Mouse (Mus musculus) forebrain, postnatal 0 days (tissue): ENCODE results near the gene Aspdh. TPM values are rescaled to one million over a fixed set of nuclear protein-coding genes. Genes with fewer than 3 reads are reported as not detected.

Source experiments
- ATAC-seq: fragments of 200-750 bp; cut with Nextera tagmentation; 2 replicates; pipeline ENCODE4 v1.8.0; 2017; ENCODE audit warnings: mild to moderate bottlenecking, moderate library complexity
- DNase-seq: peaks from one replicate; pipeline ENCODE4 v3.0.0-alpha.2; 2015
- H3K27ac ChIP-seq: fragments of 300-500 bp; sonication (generic); 2 replicates; pipeline ENCODE4 v1.5.1; 2014; ENCODE audit warnings: low read depth, mild to moderate bottlenecking, antibody characterized with exemption, low read length, moderate library complexity, mixed read lengths
- H3K27me3 ChIP-seq: fragments of 300-500 bp; sonication (generic); 2 replicates; pipeline ENCODE4 v1.6.1; 2014; ENCODE audit warnings: mild to moderate bottlenecking, low read length, mixed read lengths; ENCODE audit not compliant: insufficient read depth
- H3K36me3 ChIP-seq: fragments of 300-500 bp; sonication (generic); 2 replicates; pipeline ENCODE4 v1.6.1; 2014; ENCODE audit warnings: mild to moderate bottlenecking, moderate library complexity; ENCODE audit not compliant: insufficient read depth
- H3K4me1 ChIP-seq: fragments of 300-500 bp; sonication (generic); 2 replicates; pipeline ENCODE4 v1.6.1; 2014; ENCODE audit warnings: antibody characterized with exemption; ENCODE audit not compliant: insufficient read depth
- H3K4me2 ChIP-seq: fragments of 300-500 bp; sonication (generic); 2 replicates; pipeline ENCODE4 v1.6.1; 2014; ENCODE audit warnings: low read depth, mild to moderate bottlenecking, moderate library complexity
- H3K4me3 ChIP-seq: fragments of 300-500 bp; sonication (generic); 2 replicates; pipeline ENCODE4 v1.5.1; 2014; ENCODE audit warnings: low read depth, low read length, mixed read lengths
- H3K9ac ChIP-seq: fragments of 300-500 bp; sonication (generic); 2 replicates; pipeline ENCODE4 v1.6.1; 2014; ENCODE audit warnings: mild to moderate bottlenecking
- H3K9me3 ChIP-seq: fragments of 300-500 bp; sonication (generic); 2 replicates; pipeline ENCODE4 v1.6.1; 2016; ENCODE audit warnings: low read length
- CTCF ChIP-seq: sonication (generic); IDR thresholded peaks from 2 replicates; pipeline ENCODE4 v1.5.1; 2016; ENCODE audit warnings: antibody characterized with exemption, control low read depth, low read depth
- WGBS: fragments of 180-500 bp; shearing (Covaris S2); extraction: QIAGEN DNeasy Blood & Tissue Kit; methylation state at CpG from one replicate; pipeline ENCODE4 v1.1.7; 2014; 5-methylcytosine and 5-hydroxymethylcytosine counted together
- polyA plus RNA-seq: library from polyadenylated mRNA; unstranded; fragments of >200 nt; fragmentation: Nextera tagmentation; extraction: Ambion mirVana; gene quantifications from 2 replicates; pipeline ENCODE4 v1.2.1, GENCODE M21; 2015
- total RNA-seq: library from RNA; depleted of rRNA; stranded (reverse); fragments of >200 nt; gene quantifications from 2 replicates; pipeline ENCODE4 v1.2.3, GENCODE M21; 2014; rRNA removed

Aspdh gene
- total RNA-seq: 4.4 and 20.3 TPM in 2 replicates
- polyA plus RNA-seq: 1.6 and 2.2 TPM in 2 replicates

GRCm38 (mm10) chr7:44465111-44465510 lies at the start of gene Aspdh:
TSS of gene Aspdh (plus strand) at chr7:44465391.
- no peaks in the 10 kb centered on the region for H3K27me3 ChIP-seq
- no peak for ATAC-seq
- peaks cover 24% of the 10 kb centered on the region for H3K4me1 ChIP-seq
- H3K4me2 ChIP-seq: peak within 1 kb of the TSS; percentile 8; the same call in 1 of the 2 replicates
- H3K36me3 ChIP-seq: peaks cover 38% of the 10 kb centered on the region
- 50% methylated on average over 2 of the region's 2 CpGs for WGBS
- no peak for TF ChIP-seq CTCF
- H3K9me3 ChIP-seq: no peaks in the 10 kb centered on the region
- H3K4me3 ChIP-seq: no peak within 1 kb of the TSS
- H3K9ac ChIP-seq: peak within 1 kb of the TSS; percentile 18; the same call in 1 of the 2 replicates
- H3K27ac ChIP-seq: peak within 1 kb of the TSS; percentile 85
- DNase-seq: peak; percentile 40

- DNase-seq: no peak
- no peak for TF ChIP-seq CTCF
- Histone ChIP-seq H3K27me3 (no peaks in the 10 kb centered on the region), H3K4me2 (peak overlapping the region; percentile 91), H3K4me3 (peak overlapping the region; percentile 75), H3K36me3 (no peaks in the 10 kb centered on the region), H3K27ac (peak overlapping the region; percentile 97), H3K9ac (peak overlapping the region; percentile 50), H3K9me3 (no peaks in the 10 kb centered on the region), H3K4me1 (peaks cover 15% of the 10 kb centered on the region; the same call in 1 of the 2 replicates)
- no peak; the same call in 1 of the 2 replicates for ATAC-seq
- 8% methylated on average over 8 of the region's 8 CpGs for WGBS
Observed at GRCm38 (mm10) chr7:44427666-44428065, 37.5 kb upstream of the Aspdh start.

- no peaks in the 10 kb centered on the region for H3K27me3 ChIP-seq
- no peak for TF ChIP-seq CTCF
- peak; percentile 32 for ATAC-seq
- DNase-seq: peak; percentile 71
- under 1% methylated on average over 15 of the region's 38 CpGs for WGBS
- peaks cover 17% of the 10 kb centered on the region; the same call in 1 of the 2 replicates for H3K4me1 ChIP-seq
- peak overlapping the region; percentile 75 for H3K4me3 ChIP-seq
- H3K36me3 ChIP-seq: no peaks in the 10 kb centered on the region
- H3K9me3 ChIP-seq: no peaks in the 10 kb centered on the region
- H3K9ac ChIP-seq: peak overlapping the region; percentile 97
- peak overlapping the region; percentile 97 for H3K27ac ChIP-seq
- peak overlapping the region; percentile 91 for H3K4me2 ChIP-seq
Observed at GRCm38 (mm10) chr7:44428171-44428950, 36.8 kb upstream of the Aspdh start.

DNA sequence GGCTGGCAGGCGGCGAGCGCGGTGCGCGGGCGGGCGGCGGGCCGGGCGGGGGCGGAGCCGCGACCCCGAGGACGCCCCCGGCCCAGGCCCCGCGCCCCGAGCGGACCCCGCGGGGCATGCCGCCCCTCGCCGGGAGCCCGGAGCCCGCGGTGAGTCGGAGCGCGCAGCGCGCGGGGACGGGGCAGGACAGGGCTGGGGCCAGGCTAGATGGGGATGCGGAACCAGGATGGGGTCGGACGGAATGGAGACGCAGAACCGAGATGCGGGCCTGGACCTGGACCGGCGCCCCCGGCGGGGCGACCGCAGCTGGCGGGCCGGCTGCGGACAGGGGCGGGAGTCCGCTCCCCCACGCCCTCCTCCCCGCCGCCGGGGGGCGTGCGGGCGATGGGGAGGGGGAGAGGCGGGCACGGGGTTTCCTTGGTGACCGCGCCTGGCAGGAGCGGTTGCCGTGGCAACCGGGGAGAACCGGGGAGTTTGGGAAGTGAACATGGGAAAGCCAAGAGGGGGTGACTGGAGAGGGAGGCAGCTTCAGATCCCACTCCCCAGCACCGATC lies 36.1 kb upstream of the Aspdh start, which contains the start of gene Lrrc4b:
Gene Lrrc4b, plus strand, starts transcription at position 51 of the 554 bp plus-strand sequence.
- Histone ChIP-seq H3K27me3 (no peaks in the 10 kb centered on the region), H3K4me2 (peak within 1 kb of the TSS; percentile 91), H3K9me3 (no peaks in the 10 kb centered on the region), H3K9ac (peak within 1 kb of the TSS; percentile 97), H3K36me3 (peaks cover under 1% of the 10 kb centered on the region; the same call in 1 of the 2 replicates), H3K4me1 (peaks cover 17% of the 10 kb centered on the region; the same call in 1 of the 2 replicates), H3K27ac (peak within 1 kb of the TSS; percentile 97), H3K4me3 (peak within 1 kb of the TSS; percentile 75)
- TF ChIP-seq CTCF: peak; percentile 22; the same call in 1 of the 2 replicates
- 0% methylated on average over 29 of the region's 69 CpGs for WGBS
- DNase-seq (peak; percentile 94), ATAC-seq (peak; percentile 73)

DNA sequence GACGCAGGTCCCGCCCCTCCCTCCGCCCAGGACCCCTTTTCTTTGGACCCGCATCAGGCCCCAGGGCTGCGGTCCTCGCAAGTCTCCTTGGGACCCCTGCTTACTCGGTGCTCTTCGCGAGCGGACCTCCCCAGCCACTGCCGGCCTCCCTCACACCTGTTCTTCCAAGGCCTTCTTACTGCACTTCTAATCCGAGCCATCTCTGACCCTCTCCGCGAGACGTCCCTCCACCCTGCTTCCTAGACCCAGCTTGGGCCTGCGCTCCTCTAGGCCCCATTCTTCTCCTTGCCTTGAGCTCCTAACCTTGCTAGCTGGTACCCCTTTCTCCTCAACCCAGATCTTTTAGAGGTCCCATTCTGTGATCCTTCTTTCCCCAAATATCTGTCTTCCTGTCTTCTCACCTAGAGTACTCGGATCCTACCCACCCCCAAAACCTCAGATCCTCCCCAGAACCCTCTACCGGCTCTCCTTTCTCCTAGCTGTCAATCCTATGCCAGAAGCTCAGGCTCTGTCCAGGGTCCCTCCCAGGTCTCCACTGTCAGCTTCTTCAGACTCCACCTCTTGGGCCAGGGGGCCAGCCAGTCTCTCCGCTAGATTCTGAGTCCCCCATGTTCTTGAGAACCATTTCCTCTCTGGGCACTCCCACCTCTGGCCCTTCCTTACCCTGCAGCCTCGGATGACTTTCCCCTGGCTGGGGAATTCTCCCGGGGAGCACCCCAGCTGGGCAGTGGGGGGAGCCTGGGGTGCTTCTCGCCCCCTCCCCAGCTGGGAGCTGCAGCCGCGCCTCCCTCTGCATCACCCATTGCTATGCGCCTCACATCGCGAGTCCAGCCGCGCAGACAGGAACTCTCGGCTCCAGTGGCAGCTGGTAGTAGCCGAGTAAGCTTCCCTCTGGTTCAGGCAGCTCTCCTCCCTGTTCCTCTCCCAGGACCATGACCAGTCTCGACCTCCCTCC lies 35.4 kb upstream of the Aspdh start:
- H3K9ac ChIP-seq: peak overlapping the region; percentile 97
- peak overlapping the region; percentile 97 for H3K27ac ChIP-seq
- peak; percentile 66 for DNase-seq
- peak overlapping the region; percentile 91 for H3K4me2 ChIP-seq
- no peaks in the 10 kb centered on the region for H3K9me3 ChIP-seq
- ATAC-seq: peak; percentile 27
- peaks cover 4% of the 10 kb centered on the region; the same call in 1 of the 2 replicates for H3K36me3 ChIP-seq
- H3K27me3 ChIP-seq: no peaks in the 10 kb centered on the region
- H3K4me1 ChIP-seq: peaks cover 17% of the 10 kb centered on the region; the same call in 1 of the 2 replicates
- TF ChIP-seq CTCF: no peak
- WGBS: 3% methylated on average over 32 of the region's 32 CpGs
- peak overlapping the region; percentile 75 for H3K4me3 ChIP-seq

GRCm38 (mm10) chr7:44432550-44432949 lies 32.6 kb upstream of the Aspdh start:
- no peak overlapping the region for H3K27ac ChIP-seq

More at GRCm38 (mm10) chr7:44432550-44432949, 32.6 kb upstream of the Aspdh start:
- no peak overlapping the region for H3K4me3 ChIP-seq
- H3K4me1 ChIP-seq: peaks cover 15% of the 10 kb centered on the region; the same call in 1 of the 2 replicates
- H3K27me3 ChIP-seq: no peaks in the 10 kb centered on the region
- peaks cover 12% of the 10 kb centered on the region; the same call in 1 of the 2 replicates for H3K36me3 ChIP-seq
- ATAC-seq (no peak), DNase-seq (no peak)
- H3K9me3 ChIP-seq: no peaks in the 10 kb centered on the region
- no peak for TF ChIP-seq CTCF
- no peak overlapping the region for H3K9ac ChIP-seq
- no peak overlapping the region for H3K4me2 ChIP-seq
- 73% methylated on average over 6 of the region's 6 CpGs for WGBS
